Mouse (Mus musculus) regulatory T cell (primary cell): ENCODE results near the gene Rad51b.

ENCODE experiments used
- in situ Hi-C: fragments of 300-600 bp; cut with MboI, MseI; formaldehyde crosslinking; loops from one replicate; pipeline ENCODE4 v1.15.1; 2025; ENCODE audit warnings: high pct_unique_total_duplicates

The Rad51b gene

DNA sequence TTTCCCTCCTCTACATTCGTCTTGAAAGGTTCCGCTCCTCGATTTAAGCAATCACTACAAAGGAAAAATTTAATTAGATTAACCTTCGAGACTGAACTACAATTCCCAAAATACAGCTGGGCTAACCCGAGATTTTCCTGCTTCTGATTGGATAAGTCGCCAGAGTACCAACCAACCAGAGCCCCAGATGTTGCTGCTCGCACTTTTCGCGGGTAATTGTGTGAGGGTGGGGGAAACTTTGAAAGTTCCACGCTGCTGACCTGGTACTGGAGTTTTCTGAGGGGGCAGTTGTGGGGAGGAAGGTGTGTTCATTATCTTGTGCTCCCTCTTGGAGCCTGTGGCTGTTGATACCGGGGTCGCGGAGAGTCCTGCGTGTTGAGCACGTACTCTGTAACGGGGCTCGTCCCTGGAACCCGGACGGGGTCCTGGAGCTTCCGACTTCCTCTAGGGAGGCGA, at the start of gene Rad51b:
TSS of gene Rad51b (plus strand) at position 162 of the 456 bp plus-strand sequence.
- in situ Hi-C loops = loop anchor here (5.0 kb wide), 1 partner anchor 105 kb away; the partner anchor contains the start of gene Rdh11

GRCm38 (mm10) chr12:79248110-79248509, 49.0 kb upstream of the Rad51b start:
- in situ Hi-C loops = no loop called here

DNA sequence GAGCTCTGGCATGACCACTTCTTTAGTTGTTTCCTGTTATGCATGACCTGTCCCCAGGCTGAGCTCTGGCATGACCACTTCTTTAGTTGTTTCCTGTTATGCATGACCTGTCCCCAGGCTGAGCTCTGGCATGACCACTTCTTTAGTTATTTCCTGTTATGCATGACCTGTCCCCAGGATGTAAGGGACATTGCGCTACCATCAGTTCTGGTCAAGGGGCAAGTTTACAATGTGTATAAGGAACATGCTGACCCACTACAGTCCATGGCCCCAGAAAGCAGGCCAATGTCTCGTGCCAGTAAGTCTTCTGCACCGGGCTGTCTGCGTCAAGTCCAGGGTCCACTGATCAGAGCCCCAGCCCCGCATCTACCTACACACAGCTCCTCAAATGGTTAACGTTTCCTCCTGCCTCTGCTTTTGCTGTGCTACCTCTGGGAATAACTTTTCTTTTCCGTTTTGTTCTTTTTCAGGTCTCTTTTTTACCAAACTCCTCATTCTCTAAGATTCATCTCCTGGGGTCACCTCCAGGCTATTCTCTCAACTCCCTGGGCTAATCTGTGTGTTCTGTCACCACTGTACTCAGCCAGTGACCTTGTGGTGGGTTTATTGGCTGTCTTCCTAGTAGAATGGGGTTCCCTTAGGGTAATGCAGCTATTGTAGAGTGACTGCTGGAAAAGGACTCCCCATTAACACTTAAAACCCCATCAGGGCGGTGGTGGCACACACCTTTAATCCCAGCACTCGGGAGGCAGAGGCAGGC, 43.6 kb upstream of the Rad51b start:
- in situ Hi-C loops = no loop called here

GRCm38 (mm10) chr12:79254975-79255374, 42.1 kb upstream of the Rad51b start:
- in situ Hi-C loops = no loop called here

GRCm38 (mm10) chr12:79260154-79260553, 36.9 kb upstream of the Rad51b start:
- in situ Hi-C loops = no loop called here

GRCm38 (mm10) chr12:79261035-79261434, 36.0 kb upstream of the Rad51b start:
- in situ Hi-C loops = no loop called here

- in situ Hi-C loops = no loop called here
These were observed 24.5 kb upstream of the Rad51b start for GRCm38 (mm10) chr12:79272604-79273003.

GRCm38 (mm10) chr12:79279513-79280115, 17.5 kb upstream of the Rad51b start:
- in situ Hi-C loops = no loop called here

DNA sequence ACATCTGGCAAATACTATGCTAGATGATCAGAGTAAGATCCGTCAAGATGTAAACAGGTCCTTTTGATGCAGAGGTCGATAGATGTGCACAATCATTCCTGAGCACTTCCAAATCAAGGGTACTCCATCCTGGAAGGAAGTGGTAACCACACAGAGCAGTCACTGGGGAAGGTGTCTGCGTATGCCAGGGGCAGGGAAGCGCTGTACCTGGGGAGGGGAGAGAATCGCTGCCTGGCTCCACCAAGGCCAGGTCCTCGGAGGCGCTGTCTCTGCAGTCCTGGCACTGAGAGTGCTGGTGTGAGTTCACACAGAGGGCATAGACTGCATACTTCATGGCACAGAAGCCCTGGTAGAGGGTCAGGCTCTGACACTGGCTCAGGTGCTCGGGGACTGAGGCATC, 14.5 kb upstream of the Rad51b start:
- in situ Hi-C loops = no loop called here

DNA sequence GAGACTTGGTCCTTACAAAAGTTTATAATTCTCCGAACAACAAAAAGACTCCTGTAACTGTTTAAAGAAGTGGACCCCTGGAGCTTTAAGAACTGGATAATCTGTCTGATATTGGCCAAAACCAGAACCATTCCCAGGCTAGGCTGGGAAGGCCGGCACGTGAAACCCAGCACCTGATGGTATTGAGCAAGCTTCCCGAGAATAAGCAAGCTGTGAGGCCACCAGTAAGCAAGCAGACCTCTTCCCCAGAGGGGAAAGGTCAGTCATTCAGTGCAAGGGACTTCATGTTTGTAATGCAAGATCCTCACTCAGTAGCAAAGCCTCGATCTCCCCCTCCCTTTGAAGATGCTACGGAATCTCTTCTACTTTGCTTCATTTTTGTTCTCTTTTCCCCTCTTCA, 4.2 kb upstream of the Rad51b start:
- in situ Hi-C loops = no loop called here

DNA sequence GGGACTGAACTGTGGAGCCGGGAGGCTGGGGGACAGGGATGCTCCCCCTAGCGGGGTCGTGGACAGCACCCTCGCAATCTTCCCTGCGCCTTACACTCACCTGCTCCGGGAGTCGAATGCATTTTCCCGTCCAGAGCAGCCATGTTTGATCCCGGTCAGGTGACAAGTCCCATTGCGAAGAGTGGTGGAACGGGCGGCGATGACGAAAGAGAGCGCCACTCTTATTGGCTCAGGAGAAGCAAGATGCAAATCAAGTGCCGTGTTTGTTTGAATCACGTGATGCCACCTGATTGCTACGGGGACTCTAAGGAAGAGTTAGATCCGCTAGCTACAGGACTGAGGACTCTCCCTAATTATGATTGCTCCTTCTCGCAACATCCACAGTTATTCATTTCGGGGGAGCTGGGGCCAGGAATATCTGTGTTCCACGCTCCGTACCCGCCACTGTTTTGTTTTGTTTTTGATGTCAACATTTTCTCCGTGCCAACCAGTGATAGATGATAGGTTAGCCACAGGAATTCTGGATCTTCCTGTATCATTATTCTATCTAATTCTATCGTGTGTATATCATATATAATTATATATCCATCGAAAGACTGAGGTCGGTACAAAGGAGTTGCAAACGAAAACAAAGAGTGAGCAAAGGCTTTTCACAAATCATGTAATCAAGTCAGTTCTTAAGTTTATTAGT, 811 bp upstream of the Rad51b start, which contains the start of gene Zfyve26:
TSS of gene Zfyve26 (minus strand) at position 179 of the 691 bp plus-strand sequence.
- in situ Hi-C loops = loop anchor here (5.0 kb wide), 1 partner anchor 104 kb away; the partner anchor contains the start of gene Rdh11

DNA sequence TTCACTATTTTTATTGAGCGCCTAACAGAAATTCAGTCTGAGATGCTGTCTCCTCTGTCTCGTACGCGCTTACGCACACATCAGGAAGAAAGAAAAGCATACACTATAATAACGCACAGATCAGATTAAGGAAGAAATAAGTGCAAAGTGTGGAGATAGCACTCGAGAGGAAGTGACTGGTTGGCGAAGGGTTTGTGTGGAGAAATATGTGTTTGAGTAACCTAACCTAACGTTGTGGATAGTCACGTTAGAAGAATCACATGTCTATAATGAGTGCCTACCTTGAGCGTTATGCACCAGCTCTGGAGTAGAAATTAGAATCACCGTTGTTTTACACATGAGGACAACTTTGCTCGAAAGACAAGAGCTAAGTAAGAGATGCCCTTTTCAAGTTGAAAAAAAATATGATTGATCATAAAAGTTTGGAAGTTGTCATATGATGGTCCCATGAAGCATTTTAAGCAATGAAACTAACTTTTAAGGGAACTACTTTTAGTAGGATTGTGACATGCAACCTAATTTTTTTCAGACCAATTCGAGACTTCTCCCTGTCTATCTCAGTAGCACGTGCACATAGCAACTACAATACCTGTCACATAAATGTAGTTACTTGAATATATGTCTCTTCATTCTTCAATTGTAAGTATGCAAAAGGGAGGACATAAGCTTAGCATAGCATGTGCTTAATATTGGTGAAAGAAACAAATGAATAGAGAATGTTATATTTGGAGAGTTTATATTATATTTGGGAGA, 978 bp downstream of the Rad51b start:
- in situ Hi-C loops = loop anchor here (5.0 kb wide), 1 partner anchor 106 kb away; the partner anchor contains the start of gene Rdh11

- in situ Hi-C loops = no loop called here
These were observed 4.7 kb downstream of the Rad51b start for GRCm38 (mm10) chr12:79301802-79302201.

DNA sequence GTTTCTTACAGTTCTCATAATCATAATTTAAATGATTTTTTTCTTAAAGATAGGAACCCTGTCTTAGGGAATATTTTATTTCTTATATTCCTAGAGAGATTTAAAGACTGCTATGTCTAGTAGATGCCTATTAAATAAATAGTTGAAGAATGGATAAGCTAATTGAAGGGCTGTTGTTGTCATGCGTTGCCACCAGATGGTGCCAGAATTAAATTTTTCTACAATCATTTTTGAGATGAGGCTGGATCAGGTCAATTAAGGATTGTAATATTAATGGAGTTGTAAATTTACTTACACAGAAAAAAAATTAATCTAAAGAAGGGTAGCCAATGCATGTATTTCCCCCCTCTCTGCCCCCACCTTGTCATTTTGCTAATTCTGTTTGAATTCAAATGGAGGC, 8.0 kb downstream of the Rad51b start:
- in situ Hi-C loops = no loop called here

- in situ Hi-C loops = no loop called here
These were observed 8.9 kb downstream of the Rad51b start for GRCm38 (mm10) chr12:79306013-79306412.

DNA sequence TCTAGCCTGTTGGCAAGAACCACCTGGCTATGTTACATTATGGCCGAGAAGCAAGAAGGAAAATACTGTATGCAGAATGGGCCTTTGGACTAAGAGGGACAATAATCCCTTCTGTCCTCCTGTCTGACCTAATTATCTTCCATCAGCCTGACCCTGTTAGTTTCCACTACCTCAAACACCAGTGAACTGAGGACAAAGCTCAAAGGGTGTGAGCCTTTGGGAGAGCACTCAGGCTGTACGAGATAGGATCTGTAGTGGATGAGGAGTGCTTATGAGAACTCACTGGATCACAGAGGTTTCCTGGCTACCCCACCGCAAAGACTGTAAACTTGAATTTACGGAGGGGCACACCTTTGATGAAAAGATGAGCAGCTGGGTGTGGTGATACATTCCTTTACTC, 16.6 kb downstream of the Rad51b start:
- in situ Hi-C loops = no loop called here

DNA sequence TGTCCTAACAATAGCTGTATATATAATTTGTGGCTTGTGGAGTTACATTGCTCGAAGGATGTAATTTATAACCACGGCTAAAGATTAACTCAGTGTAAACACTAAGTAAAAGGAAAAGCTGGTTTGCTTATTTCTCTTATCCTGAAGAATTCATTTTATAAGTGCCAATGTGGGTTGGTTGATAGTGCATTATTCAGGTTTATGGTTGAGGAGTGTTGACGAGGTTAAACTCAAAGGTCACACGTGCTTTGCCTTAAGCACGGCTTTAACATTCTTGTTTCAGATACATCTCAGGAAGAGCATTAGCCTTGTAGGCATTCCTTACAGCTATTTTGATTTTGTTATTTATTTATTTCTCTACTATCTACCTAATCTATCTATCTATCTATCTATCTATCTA, 20.3 kb downstream of the Rad51b start:
- in situ Hi-C loops = no loop called here

DNA sequence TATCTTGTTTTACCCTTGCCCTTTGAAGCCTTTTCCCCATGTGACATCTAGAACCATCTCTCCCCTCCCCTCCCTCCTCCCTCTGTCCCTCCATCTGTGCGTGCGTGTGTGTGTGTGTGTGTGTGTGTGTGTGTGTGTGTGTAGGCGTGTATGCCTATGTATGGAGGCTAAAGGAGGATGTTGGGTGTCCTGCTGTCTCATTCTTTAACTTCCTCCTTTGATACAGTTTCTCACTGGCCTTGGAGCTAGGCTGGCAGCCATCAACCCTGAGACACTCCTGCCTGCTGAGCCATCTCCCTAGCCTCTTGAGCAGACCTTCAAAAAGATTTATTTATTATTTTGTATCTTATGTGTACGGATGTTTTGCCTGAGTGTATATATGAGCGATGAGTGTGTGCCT, 23.8 kb downstream of the Rad51b start:
- in situ Hi-C loops = loop anchor here (10.0 kb wide), 1 partner anchor 1194 kb away; the partner anchor contains the start of gene Galnt16

GRCm38 (mm10) chr12:79322539-79322938, 25.5 kb downstream of the Rad51b start:
- in situ Hi-C loops = loop anchor here (10.0 kb wide), 1 partner anchor 1192 kb away; the partner anchor contains the start of gene Galnt16

- in situ Hi-C loops = loop anchor here (10.0 kb wide), 1 partner anchor 1189 kb away; the partner anchor contains the start of gene Galnt16
These were observed 29.2 kb downstream of the Rad51b start for GRCm38 (mm10) chr12:79326236-79326635.

GRCm38 (mm10) chr12:79326745-79327144, 29.7 kb downstream of the Rad51b start:
- in situ Hi-C loops = loop anchor here (10.0 kb wide), 1 partner anchor 1188 kb away; the partner anchor contains the start of gene Galnt16
